Mouse (Mus musculus) cerebellum, adult 2 months (tissue): ENCODE results near the gene Ccdc77. TPM values are rescaled to one million over a fixed set of nuclear protein-coding genes. Genes with fewer than 3 reads are reported as not detected.

ENCODE experiments used
- DNase-seq, 2 experiments: peaks; one replicate each; pipeline ENCODE4 v3.0.0; 2021
- H3K27ac ChIP-seq: fragments of 200-500 bp; 2 replicates; pipeline ENCODE4 v1.5.1; 2012; ENCODE audit warnings: low read length, control low read depth, inconsistent platforms; ENCODE audit not compliant: insufficient read depth
- H3K27me3 ChIP-seq: fragments of 200-500 bp; 2 replicates; pipeline ENCODE4 v1.6.1; 2012; ENCODE audit warnings: inconsistent platforms, mild to moderate bottlenecking, low read length, moderate library complexity; ENCODE audit not compliant: control insufficient read depth, insufficient read depth
- H3K4me1 ChIP-seq: fragments of 200-500 bp; 2 replicates; pipeline ENCODE4 v1.6.1; 2011; ENCODE audit warnings: low read length; ENCODE audit not compliant: control insufficient read depth, insufficient read depth
- H3K4me3 ChIP-seq: fragments of 200-500 bp; replicated peaks from 2 replicates; pipeline ENCODE3; 2011; ENCODE audit warnings: mild to moderate bottlenecking, low read depth, low read length, control low read depth; ENCODE audit not compliant: insufficient read depth
- CTCF ChIP-seq: fragments of 200-500 bp; IDR thresholded peaks from 2 replicates; pipeline ENCODE4 v1.5.1; 2011; ENCODE audit warnings: low read depth, mild to moderate bottlenecking, control low read depth, low read length, moderate library complexity, borderline replicate concordance; ENCODE audit not compliant: insufficient read depth
- POLR2A ChIP-seq: fragments of 200-500 bp; IDR thresholded peaks from 2 replicates; pipeline ENCODE4 v1.6.1; 2011; ENCODE audit warnings: low read length, control low read depth, borderline replicate concordance; ENCODE audit not compliant: insufficient read depth
- WGBS: fragments of 180-500 bp; shearing (Covaris S2); methylation state at CpG from one replicate; pipeline ENCODE4 v1.1.7; 2018; 5-methylcytosine and 5-hydroxymethylcytosine counted together
- polyA plus RNA-seq: library from polyadenylated mRNA; depleted of rRNA; stranded (reverse); fragments of >200 nt; gene quantifications from 2 replicates; pipeline ENCODE4 v1.2.3, GENCODE M21; 2012

Gene Ccdc77
- polyA plus RNA-seq, 1 experiment = 8.0 TPM

DNA sequence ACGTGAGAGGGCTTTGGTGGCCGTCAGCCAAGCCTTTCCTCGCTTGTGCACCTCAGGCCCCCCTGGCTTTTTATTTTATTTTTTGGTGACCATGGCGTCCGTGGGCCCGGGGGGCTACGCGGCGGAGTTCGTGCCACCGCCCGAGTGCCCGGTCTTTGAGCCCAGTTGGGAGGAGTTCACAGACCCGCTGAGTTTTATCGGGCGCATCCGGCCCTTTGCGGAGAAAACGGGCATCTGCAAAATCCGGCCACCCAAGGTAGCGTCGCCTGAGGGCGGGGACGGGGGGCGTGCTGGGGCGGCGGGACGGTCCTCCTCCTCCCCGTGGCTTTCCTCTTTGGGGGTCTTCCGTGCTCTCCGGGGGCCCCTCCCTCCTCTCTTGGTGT, 340 bp upstream of the Ccdc77 start:
- peak overlapping the region; percentile 71 for H3K27ac ChIP-seq
- DNase-seq = no peak
- H3K4me1 ChIP-seq = no peaks in the 10 kb centered on the region; the same call in 1 of the 2 replicates
- H3K27me3 ChIP-seq = no peaks in the 10 kb centered on the region
- under 1% methylated on average over 31 of the region's 31 CpGs for WGBS
- TF ChIP-seq POLR2A (no peak), CTCF (no peak)
- H3K4me3 ChIP-seq = peak overlapping the region; percentile 87

- no peak for DNase-seq
- Histone ChIP-seq H3K4me1 (no peaks in the 10 kb centered on the region; the same call in 1 of the 2 replicates), H3K4me3 (peak overlapping the region; percentile 87), H3K27me3 (no peaks in the 10 kb centered on the region), H3K27ac (peak overlapping the region; percentile 95)
- no peak for TF ChIP-seq CTCF
- TF ChIP-seq POLR2A = no peak
- WGBS = 18% methylated on average over 15 of the region's 15 CpGs
Observed at GRCm38 (mm10) chr6:120362774-120363687, 1.1 kb downstream of the Ccdc77 start.

DNA sequence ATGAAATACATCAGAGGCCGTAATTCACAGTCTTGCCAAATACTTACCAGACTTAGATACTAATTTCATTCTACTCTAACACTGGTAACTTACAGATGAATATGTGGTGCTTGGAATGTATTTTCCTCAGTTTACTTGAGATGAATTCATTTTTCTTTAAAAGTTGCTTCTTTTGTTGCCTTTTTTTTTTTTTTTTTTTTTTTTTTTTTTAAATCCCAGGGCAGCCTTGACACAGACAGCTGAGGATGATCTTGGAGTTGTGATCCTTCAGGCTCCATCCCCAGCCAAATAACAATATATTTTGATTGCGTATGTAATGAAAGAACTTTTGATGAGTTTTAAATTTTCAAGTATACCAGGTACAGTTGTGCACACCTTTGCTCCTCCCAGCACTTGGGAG, 2.0 kb downstream of the Ccdc77 start:
- no peaks in the 10 kb centered on the region; the same call in 1 of the 2 replicates for H3K4me1 ChIP-seq
- no peaks in the 10 kb centered on the region for H3K27me3 ChIP-seq
- no peak for TF ChIP-seq POLR2A
- no peak for TF ChIP-seq CTCF
- 98% methylated on average over 2 of the region's 2 CpGs for WGBS
- H3K4me3 ChIP-seq = no peak overlapping the region
- DNase-seq = no peak
- no peak overlapping the region for H3K27ac ChIP-seq

GRCm38 (mm10) chr6:120356951-120357945, 6.9 kb downstream of the Ccdc77 start:
- H3K27me3 ChIP-seq = no peaks in the 10 kb centered on the region
- H3K4me1 ChIP-seq = no peaks in the 10 kb centered on the region
- peak; percentile 82 to 88 for DNase-seq
- no peak overlapping the region for H3K27ac ChIP-seq
- under 1% methylated on average over 31 of the region's 31 CpGs for WGBS
- TF ChIP-seq CTCF = no peak
- peak; percentile 48; the same call in 1 of the 2 replicates for TF ChIP-seq POLR2A
- H3K4me3 ChIP-seq = peak overlapping the region; percentile 60

GRCm38 (mm10) chr6:120356478-120356877, 7.7 kb downstream of the Ccdc77 start:
- H3K27ac ChIP-seq = no peak overlapping the region
- no peaks in the 10 kb centered on the region for H3K4me1 ChIP-seq
- no peak for DNase-seq
- peak overlapping the region; percentile 60 for H3K4me3 ChIP-seq
- 32% methylated on average over 5 of the region's 5 CpGs for WGBS
- no peak for TF ChIP-seq CTCF
- no peak for TF ChIP-seq POLR2A
- H3K27me3 ChIP-seq = no peaks in the 10 kb centered on the region

DNA sequence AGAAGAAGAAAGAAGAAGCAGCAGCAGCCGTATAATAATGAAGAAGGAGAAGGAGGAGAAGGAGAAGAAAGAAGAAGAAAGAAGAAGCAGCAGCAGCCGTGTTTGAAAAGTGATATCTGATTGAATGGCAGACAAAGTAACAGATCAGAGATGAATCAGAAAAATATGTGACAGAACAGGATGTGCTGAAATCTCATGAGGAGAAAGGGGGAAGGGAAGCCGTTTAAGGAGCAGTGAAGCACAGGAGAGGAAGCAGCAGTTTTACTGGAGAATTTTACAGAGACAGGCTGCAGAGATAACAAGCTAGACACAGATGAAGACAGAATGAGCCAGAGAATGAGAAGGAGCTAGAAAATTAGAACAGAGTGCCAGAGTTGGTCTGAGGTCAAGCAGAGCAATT, 15.2 kb downstream of the Ccdc77 start:
- H3K27ac ChIP-seq = no peak overlapping the region

DNA sequence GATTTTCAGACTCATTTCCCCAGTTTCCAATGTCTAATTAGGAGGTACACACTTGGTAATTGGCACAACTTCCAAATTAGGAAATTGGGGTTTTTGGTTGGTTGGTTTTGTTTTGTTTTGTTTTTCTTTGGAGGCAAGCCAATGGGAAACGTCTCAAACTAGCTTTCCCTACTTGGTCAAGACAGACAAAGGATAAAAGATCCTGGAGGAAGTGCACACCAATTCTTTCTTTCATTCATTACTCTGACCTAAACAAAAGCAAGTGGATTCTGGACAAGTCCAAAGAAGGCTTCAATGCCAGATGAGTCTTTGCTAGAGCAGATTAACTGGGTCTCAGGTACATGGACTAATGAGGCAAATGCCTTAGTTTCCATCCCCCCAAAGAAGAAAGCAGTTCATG, 20.2 kb downstream of the Ccdc77 start:
- H3K4me3 ChIP-seq = no peak overlapping the region
- no peaks in the 10 kb centered on the region; the same call in 1 of the 2 replicates for H3K27me3 ChIP-seq
- TF ChIP-seq POLR2A = no peak
- TF ChIP-seq CTCF = no peak
- no peaks in the 10 kb centered on the region for H3K4me1 ChIP-seq
- H3K27ac ChIP-seq = no peak overlapping the region
- no peak for DNase-seq
- 34% methylated on average over 1 of the region's 1 CpGs for WGBS

More for the DNA sequence above, 15.2 kb downstream of the Ccdc77 start:
- DNase-seq = no peak
- TF ChIP-seq CTCF (no peak), POLR2A (no peak)
- Histone ChIP-seq H3K27me3 (no peaks in the 10 kb centered on the region), H3K4me3 (no peak overlapping the region), H3K4me1 (no peaks in the 10 kb centered on the region)
- 92% methylated on average over 3 of the region's 3 CpGs for WGBS

- 64% methylated on average over 2 of the region's 2 CpGs for WGBS
- H3K4me3 ChIP-seq = no peak overlapping the region
Observed at GRCm38 (mm10) chr6:120332351-120332750, 31.8 kb downstream of the Ccdc77 start.

More at GRCm38 (mm10) chr6:120332351-120332750, 31.8 kb downstream of the Ccdc77 start:
- Histone ChIP-seq H3K27me3 (no peaks in the 10 kb centered on the region), H3K4me1 (no peaks in the 10 kb centered on the region), H3K27ac (no peak overlapping the region)
- no peak for DNase-seq
- TF ChIP-seq POLR2A (no peak), CTCF (no peak)
